Comparison of ENCODE assay signal across 20 mouse cellular contexts in the genomic region with DNA sequence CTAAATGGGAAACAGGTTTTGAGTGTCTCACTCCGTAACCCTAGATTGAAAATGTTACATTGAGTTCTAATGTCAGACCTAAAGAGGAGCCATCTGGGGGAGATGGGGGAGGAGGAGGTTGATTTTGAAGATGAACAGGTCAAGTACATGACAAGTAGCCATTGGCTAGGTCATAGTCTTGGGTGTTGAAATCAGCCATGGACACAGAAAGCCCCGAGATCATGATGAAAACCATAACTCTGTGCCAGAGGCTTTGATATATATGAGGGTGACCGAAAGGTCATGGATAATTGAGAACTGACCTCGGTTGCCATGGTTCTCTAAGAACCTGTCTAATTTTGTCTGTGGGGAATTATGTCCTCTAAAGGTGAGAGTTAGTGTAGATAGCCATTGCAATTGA.
"Had no signal": no experiment of that assay in that cellular context is flagged by ENCODE, and none has a peak within 500 bp of the region (broad histone marks: within the 10 kb centered on the region; RNA-seq: fewer than 3 reads in every experiment).

No protein-coding gene starts in this region.

- DNase-seq: kidney, adult 9 months; kidney, postnatal 14 days; kidney, postnatal 4 days; left cerebral cortex, postnatal 4 days; liver, postnatal 0 days; lung, embryonic 14.5 days; retina, postnatal 1 day; right cerebral cortex, postnatal 25 days; spleen, adult 18-20 months; thymus, adult 18-20 months; thymus, postnatal 4 days had no signal

- ATAC-seq: liver, postnatal 0 days; lung, postnatal 0 days; midbrain, embryonic 13.5 days; midbrain, embryonic 16.5 days had no signal

- H3K9me3 ChIP-seq: midbrain, embryonic 10.5 days; midbrain, embryonic 13.5 days; neural tube, embryonic 13.5 days; stomach, embryonic 15.5 days had no signal

- H3K36me3 ChIP-seq: midbrain, embryonic 10.5 days; midbrain, embryonic 13.5 days; neural tube, embryonic 13.5 days; stomach, embryonic 15.5 days had no signal

- H3K4me1 ChIP-seq: midbrain, embryonic 10.5 days; midbrain, embryonic 13.5 days; neural tube, embryonic 13.5 days; stomach, embryonic 15.5 days had no signal

- H3K27me3 ChIP-seq: midbrain, embryonic 13.5 days; neural tube, embryonic 13.5 days; stomach, embryonic 15.5 days had no signal

- H3K4me3 ChIP-seq: midbrain, embryonic 10.5 days; midbrain, embryonic 13.5 days; myocyte; neural tube, embryonic 13.5 days; stomach, embryonic 15.5 days had no signal

- H3K27ac ChIP-seq: liver, embryonic 14.5 days; macrophage; midbrain, embryonic 10.5 days; midbrain, embryonic 13.5 days; neural tube, embryonic 13.5 days; stomach, embryonic 15.5 days had no signal
